Mouse (Mus musculus) liver, adult 2 months (tissue): Measurements from ENCODE around the gene Xxylt1. TPM values are rescaled to one million over a fixed set of nuclear protein-coding genes. Genes with fewer than 3 reads are reported as not detected.

Experiments used
- DNase-seq: peaks from one replicate; pipeline ENCODE4 v3.0.0-alpha.2; 2011; ENCODE audit warnings: low read depth, low spot score; ENCODE audit errors: extremely low read depth
- H3K27ac ChIP-seq: fragments of 200-500 bp; replicated peaks from 2 replicates; pipeline ENCODE4 v1.5.1; 2012; ENCODE audit warnings: low read depth, mild to moderate bottlenecking, control low read depth, inconsistent platforms, low read length; ENCODE audit not compliant: insufficient read depth
- H3K27me3 ChIP-seq: fragments of 200-500 bp; 2 replicates; pipeline ENCODE4 v1.6.1; 2012; ENCODE audit warnings: mild to moderate bottlenecking, moderate library complexity, low read length, inconsistent platforms; ENCODE audit not compliant: control insufficient read depth, insufficient read depth
- H3K36me3 ChIP-seq: fragments of 200-500 bp; 2 replicates; pipeline ENCODE4 v1.6.1; 2012; ENCODE audit warnings: low read length, inconsistent platforms; ENCODE audit not compliant: control insufficient read depth, insufficient read depth
- H3K4me1 ChIP-seq: fragments of 200-500 bp; 2 replicates; pipeline ENCODE4 v1.6.1; 2011; ENCODE audit warnings: low read length; ENCODE audit not compliant: control insufficient read depth, insufficient read depth
- H3K4me3 ChIP-seq: fragments of 200-500 bp; 2 replicates; pipeline ENCODE4 v1.5.1; 2011; ENCODE audit warnings: low read depth, mild to moderate bottlenecking, control low read depth, low read length, moderate library complexity; ENCODE audit not compliant: insufficient read depth
- H3K79me2 ChIP-seq: fragments of 200-500 bp; 2 replicates; pipeline ENCODE4 v1.6.1; 2012; ENCODE audit warnings: inconsistent platforms, mild to moderate bottlenecking, low read length, moderate library complexity; ENCODE audit not compliant: control insufficient read depth, insufficient read depth
- H3K9ac ChIP-seq: fragments of 200-500 bp; 2 replicates; pipeline ENCODE4 v1.6.1; 2012; ENCODE audit warnings: low read depth, mild to moderate bottlenecking, control low read depth, inconsistent platforms, low read length
- CTCF ChIP-seq: fragments of 200-500 bp; IDR thresholded peaks from 2 replicates; pipeline ENCODE4 v1.5.1; 2011; ENCODE audit warnings: low read depth, low read length, control low read depth
- POLR2A ChIP-seq: fragments of 200-500 bp; IDR thresholded peaks from 2 replicates; pipeline ENCODE4 v1.6.1; 2011; ENCODE audit warnings: low read length, control low read depth; ENCODE audit not compliant: insufficient read depth; ENCODE audit errors: extremely low read depth
- WGBS: fragments of 180-500 bp; shearing (Covaris S2); methylation state at CpG from one replicate; pipeline ENCODE4 v1.1.7; 2018; 5-methylcytosine and 5-hydroxymethylcytosine counted together
- polyA plus RNA-seq: library from polyadenylated mRNA; depleted of rRNA; stranded (reverse); fragments of >200 nt; gene quantifications from 2 replicates; pipeline ENCODE4 v1.2.3, GENCODE M21; 2012
- total RNA-seq: library from RNA; depleted of rRNA; stranded (reverse); fragments of >200 nt; gene quantifications from 2 replicates; pipeline ENCODE4 v1.2.3, GENCODE M21; 2014

Gene Xxylt1
- total and polyA plus RNA-seq, 2 experiments: 1.1 to 2.1 TPM

DNA sequence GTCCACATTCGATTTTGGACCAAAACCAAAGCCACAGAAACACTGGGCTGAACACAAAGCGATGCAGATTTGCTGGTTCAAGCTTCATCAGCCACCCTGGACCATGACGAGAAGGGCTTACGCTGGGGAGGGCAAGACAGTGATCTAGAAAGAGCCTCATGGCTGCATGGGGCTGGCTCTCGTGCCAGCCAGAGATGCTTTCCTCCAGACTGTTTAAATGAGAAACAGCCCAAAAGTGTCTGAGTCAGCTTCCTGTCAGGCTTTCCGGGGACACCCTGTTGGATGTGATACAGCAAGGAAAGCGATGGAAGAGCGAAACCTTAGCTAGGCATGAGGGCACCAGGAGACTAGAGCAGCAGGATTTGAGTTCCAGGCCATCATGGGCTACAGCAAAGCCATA lies 4.8 kb downstream of the Xxylt1 start:
- no peaks in the 10 kb centered on the region for H3K36me3 ChIP-seq
- no peak overlapping the region for H3K9ac ChIP-seq
- no peak overlapping the region for H3K4me3 ChIP-seq
- whole genome bisulfite sequencing: 79% methylated on average over 8 of the region's 8 CpGs
- peaks cover 3% of the 10 kb centered on the region; the same call in 1 of the 2 replicates for H3K79me2 ChIP-seq
- no peak for TF ChIP-seq CTCF
- no peak for TF ChIP-seq POLR2A
- H3K27me3 ChIP-seq: no peaks in the 10 kb centered on the region
- no peak for DNase-seq
- H3K4me1 ChIP-seq: peaks cover 3% of the 10 kb centered on the region; the same call in 1 of the 2 replicates
- no peak overlapping the region for H3K27ac ChIP-seq

DNA sequence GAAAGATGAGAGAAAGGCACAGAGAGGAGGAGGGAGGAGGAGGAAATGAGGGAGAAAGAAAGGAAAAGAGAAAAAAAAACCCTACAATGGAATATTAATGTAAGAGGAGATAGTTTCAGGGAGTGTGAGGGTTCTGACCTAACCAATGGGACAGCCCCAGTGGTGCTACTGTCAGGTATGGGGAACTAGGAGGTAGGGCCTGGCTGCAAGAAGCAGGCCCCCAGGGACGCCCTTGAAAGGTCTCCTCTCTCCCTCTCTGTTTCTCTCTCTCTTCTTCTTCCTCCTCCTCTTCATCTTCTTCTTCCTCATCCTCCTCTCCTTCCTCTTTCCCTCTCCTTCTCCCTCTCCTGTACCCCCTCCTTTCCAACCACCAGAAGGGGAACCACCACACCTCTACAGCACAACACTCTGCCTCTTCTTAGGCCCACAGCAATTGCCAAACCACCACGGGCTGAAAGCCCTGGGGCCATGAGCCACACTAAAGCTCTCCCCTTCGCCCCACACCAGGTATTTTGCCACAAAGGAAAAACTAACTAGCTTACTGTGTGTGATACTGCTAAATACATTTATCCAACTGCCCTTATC lies 6.8 kb downstream of the Xxylt1 start:
- H3K9ac ChIP-seq: no peak overlapping the region
- H3K27me3 ChIP-seq: no peaks in the 10 kb centered on the region
- TF ChIP-seq CTCF (no peak), POLR2A (no peak)
- DNase-seq: no peak
- no peak overlapping the region for H3K27ac ChIP-seq
- H3K36me3 ChIP-seq: no peaks in the 10 kb centered on the region
- WGBS: 86% methylated on average over 3 of the region's 3 CpGs
- H3K4me3 ChIP-seq: no peak overlapping the region
- no peaks in the 10 kb centered on the region for H3K4me1 ChIP-seq
- H3K79me2 ChIP-seq: peaks cover 3% of the 10 kb centered on the region; the same call in 1 of the 2 replicates

DNA sequence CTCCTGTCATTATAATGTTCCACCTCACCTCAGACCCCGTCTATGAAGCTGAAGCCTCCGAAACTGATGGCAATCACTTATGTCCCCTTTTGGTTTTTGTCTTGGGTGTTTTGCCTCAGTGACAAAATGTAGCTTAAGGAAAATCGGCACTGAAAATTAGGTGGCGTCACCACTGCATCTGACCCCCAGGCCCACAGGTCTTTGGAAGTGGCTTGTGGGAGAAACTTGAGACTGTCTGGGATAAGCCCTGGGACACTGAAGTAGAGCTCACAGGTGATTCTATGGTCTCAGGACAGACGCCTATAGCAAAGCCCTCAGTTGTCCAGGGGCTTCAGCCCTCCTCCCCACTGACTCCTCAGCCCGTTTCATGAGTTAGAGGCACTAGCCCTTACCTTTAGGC lies 9.5 kb downstream of the Xxylt1 start:
- Histone ChIP-seq H3K36me3 (no peaks in the 10 kb centered on the region), H3K27ac (no peak overlapping the region), H3K27me3 (no peaks in the 10 kb centered on the region), H3K4me1 (0 out of 2 replicates have a peak, but pooled peaks cover 4% of the 10 kb centered on the region), H3K4me3 (no peak overlapping the region), H3K79me2 (peaks cover 17% of the 10 kb centered on the region; the same call in 1 of the 2 replicates), H3K9ac (no peak overlapping the region)
- WGBS: 89% methylated on average over 6 of the region's 6 CpGs
- TF ChIP-seq POLR2A (no peak), CTCF (no peak)
- no peak for DNase-seq

DNA sequence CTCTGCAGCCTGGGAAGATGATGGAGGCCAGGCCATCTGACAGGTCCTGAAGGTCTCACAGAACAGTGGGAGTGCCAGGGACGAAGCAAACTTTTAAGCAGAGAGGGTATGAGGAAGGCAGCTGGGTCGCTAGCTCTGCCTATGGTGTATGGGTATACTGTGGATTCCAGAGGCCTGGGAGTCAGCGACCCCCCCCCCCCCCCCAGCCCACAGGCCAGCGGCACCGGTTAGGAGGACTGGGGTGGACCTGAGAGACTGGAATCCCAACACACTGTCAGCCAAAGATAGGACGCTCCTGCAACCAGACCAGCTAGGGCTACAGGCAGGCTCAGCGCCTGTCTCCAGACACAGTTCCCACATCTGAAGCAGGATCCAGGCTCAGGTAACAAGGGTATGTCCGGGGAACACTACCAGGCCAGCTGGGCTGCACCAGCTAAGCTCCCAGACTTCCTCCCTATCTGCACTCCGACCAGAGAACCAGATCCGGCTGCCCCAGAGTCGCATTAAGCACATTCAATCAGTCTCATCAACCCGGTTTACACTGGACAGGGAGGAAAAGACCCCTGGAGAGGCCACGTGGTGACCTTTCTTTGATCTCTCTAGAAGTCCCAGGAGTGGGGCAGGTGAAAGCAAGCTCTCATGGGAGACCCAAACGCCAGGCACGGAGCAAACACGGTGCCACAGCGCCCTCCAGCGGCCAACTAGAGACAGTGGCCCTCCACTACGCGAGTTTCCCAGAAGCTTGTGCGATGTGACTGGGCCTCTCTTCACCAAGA lies 10.7 kb downstream of the Xxylt1 start:
- peak; percentile 98 for TF ChIP-seq CTCF
- no peak for TF ChIP-seq POLR2A
- Histone ChIP-seq H3K27me3 (no peaks in the 10 kb centered on the region), H3K27ac (no peak overlapping the region), H3K4me3 (no peak overlapping the region), H3K4me1 (peaks cover 5% of the 10 kb centered on the region; the same call in 1 of the 2 replicates), H3K79me2 (peaks cover 17% of the 10 kb centered on the region; the same call in 1 of the 2 replicates), H3K9ac (peak overlapping the region; percentile 50), H3K36me3 (no peaks in the 10 kb centered on the region)
- DNase-seq: peak; percentile 60
- 21% methylated on average over 21 of the region's 21 CpGs for WGBS

DNA sequence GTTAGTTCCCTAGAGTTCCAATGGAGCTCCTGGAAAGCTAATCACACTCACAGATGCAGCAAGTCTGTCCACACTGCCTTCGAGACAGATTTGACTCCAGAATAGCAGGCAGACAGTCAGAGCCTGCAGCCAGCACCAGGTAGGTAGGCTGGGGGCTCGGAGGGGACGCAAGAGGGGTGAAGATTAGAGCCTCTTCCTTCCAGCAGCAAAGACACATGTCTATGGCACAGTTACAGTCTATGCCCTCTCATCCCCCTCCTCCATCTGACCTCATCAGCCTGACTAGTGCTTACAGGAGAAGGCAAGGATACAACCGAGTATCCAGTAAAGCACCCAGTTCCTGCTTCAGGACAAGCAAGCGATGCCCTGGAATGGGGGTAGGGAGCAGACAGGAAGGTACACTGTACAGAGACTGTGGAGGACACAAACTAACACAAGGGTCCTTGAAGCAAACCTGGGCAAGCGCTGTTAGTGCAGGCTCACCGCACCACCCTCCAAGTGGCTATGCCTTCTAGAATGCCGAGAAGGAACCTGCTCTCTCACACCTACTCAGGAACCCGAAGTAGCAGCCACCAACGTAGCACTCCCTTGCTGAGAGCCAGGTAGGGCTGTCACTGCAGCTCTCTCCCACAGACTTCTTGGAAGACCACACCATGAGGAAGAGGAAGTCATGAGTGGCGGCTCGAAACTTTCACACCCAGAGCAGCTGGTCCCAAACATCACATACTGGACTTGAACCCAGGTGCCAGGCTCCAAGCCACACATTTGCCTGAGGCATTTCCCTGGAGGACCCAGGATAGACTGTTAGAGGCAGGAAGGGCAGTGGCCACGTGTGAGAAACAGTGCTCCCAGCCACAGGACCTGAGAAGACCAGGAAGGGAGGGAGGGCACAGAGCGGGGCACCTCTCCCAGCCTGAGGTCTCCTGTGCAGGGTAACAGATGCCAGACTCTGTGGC lies 11.7 kb downstream of the Xxylt1 start:
- Histone ChIP-seq H3K4me1 (peaks cover 8% of the 10 kb centered on the region; the same call in 1 of the 2 replicates), H3K9ac (no peak overlapping the region), H3K79me2 (peaks cover 17% of the 10 kb centered on the region; the same call in 1 of the 2 replicates), H3K4me3 (no peak overlapping the region), H3K27me3 (no peaks in the 10 kb centered on the region), H3K36me3 (no peaks in the 10 kb centered on the region), H3K27ac (no peak overlapping the region)
- 86% methylated on average over 14 of the region's 14 CpGs for whole genome bisulfite sequencing
- DNase-seq: no peak
- TF ChIP-seq POLR2A: no peak
- TF ChIP-seq CTCF: no peak
